9 mouse cellular contexts compared by ENCODE assay signal in genomic region chr3:21769920-21770547, GRCm38 (mm10).
A peak's percentile ranks its signal among the peaks of the same experiment; 100 is the strongest.
DNase-seq lines count a peak whose midpoint lies in the region; ATAC-seq lines count a peak whose summit lies in the region.
"Had no signal": no experiment of that assay in that cellular context is flagged by ENCODE, and none has a peak within 500 bp of the region (broad histone marks: within the 10 kb centered on the region; RNA-seq: fewer than 3 reads in every experiment).

No protein-coding gene starts in this region.

- 71% methylated on average over 9 of the region's 9 CpGs for WGBS in liver, embryonic 12.5 days (ENCODE audit: insufficient replicate concordance)

- ATAC-seq in liver, embryonic 12.5 days: no peak

- intact Hi-C loops in left cerebral cortex, postnatal 4 days (cut with DNase I): no loop called here
- intact Hi-C loops in gastrocnemius, postnatal 36 days (cut with DNase I): no loop called here

- H3K27me3 ChIP-seq in liver, embryonic 12.5 days (replicated peaks): no peaks in the 10 kb centered on the region
- H3K27me3 ChIP-seq: liver, embryonic 15.5 days had no signal

- no peaks in the 10 kb centered on the region for H3K36me3 ChIP-seq in liver, embryonic 12.5 days
- H3K36me3 ChIP-seq: liver, embryonic 15.5 days had no signal

- H3K9ac ChIP-seq in liver, embryonic 12.5 days: no peak overlapping the region
- H3K9ac ChIP-seq: liver, embryonic 15.5 days had no signal

- no peak overlapping the region for H3K4me2 ChIP-seq in liver, embryonic 12.5 days
- H3K4me2 ChIP-seq: liver, embryonic 15.5 days had no signal

- H3K4me3 ChIP-seq in liver, embryonic 12.5 days: no peak overlapping the region
- H3K4me3 ChIP-seq: liver, embryonic 15.5 days had no signal

- peaks cover 16% of the 10 kb centered on the region for H3K4me1 ChIP-seq in liver, embryonic 12.5 days

- DNase-seq in left cerebral cortex, postnatal 4 days: peak; percentile 49
- DNase-seq in left cerebral cortex, adult 11 months (ENCODE audit: low spot score): no peak
- peak; percentile 5 for DNase-seq in embryo, embryonic 9.5 days (ENCODE audit: extremely low spot score)
- peak; percentile 10 to 16 for DNase-seq in gastrocnemius, postnatal 36 days
- DNase-seq in retina, embryonic 14.5 days (ENCODE audit: low spot score): peak; percentile 20
- DNase-seq in spleen, adult 12 weeks (ENCODE audit: low spot score): no peak
- DNase-seq: layer of hippocampus, adult 9-11 months had no signal

- H3K27ac ChIP-seq in liver, embryonic 12.5 days: no peak overlapping the region
- H3K27ac ChIP-seq: liver, embryonic 15.5 days had no signal

- H3K9me3 ChIP-seq in liver, embryonic 12.5 days (replicated peaks): no peaks in the 10 kb centered on the region
- H3K9me3 ChIP-seq: liver, embryonic 15.5 days had no signal

Comparison
In these comparisons a context has a peak if more than half of its experiments do, and no peak if none do; other contexts are left out.
1. DNase-seq: peak in left cerebral cortex, postnatal 4 days (single experiment), embryo, embryonic 9.5 days (single experiment), gastrocnemius, postnatal 36 days (2 of 2) and retina, embryonic 14.5 days (single experiment); none in left cerebral cortex, adult 11 months (single experiment) and spleen, adult 12 weeks (single experiment).